Mouse (Mus musculus): ENCODE results near the gene Ppp1r35.

DNA sequence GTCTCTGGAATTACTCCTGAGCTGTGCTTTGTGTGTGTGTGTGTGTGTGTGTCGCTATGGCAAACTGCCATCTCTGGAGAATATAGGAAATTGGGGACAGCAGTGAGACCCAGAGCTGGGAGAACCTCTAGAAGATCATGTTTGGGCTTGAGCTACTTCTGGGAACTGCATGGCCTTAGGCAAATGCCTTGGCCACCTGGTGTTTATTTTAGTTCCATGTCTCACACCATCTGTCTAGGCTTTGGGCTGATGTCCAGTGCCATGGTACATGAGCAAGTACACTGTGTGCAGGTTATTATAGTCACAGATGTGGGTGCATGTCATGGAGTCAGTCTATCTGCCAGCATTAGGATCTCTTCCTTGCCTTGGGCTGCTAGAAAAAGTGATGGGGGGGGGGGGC, 44.0 kb downstream of the Ppp1r35 start:
- no peak for TF ChIP-seq CTCF (IDR thresholded peaks at IDR 0.05; ENCODE audit: extremely low read depth, insufficient read length, insufficient replicate concordance, low read depth, low read length)
- no peak for TF ChIP-seq POLR2A (IDR thresholded peaks at IDR 0.05; ENCODE audit: low read depth, low read length)
